Mouse (Mus musculus) hindbrain, embryonic 12.5 days (tissue): Measurements from ENCODE around the gene Zfp512b. TPM values are rescaled to one million over a fixed set of nuclear protein-coding genes. Genes with fewer than 3 reads are reported as not detected.
A peak's percentile ranks its signal among the peaks of the same experiment; 100 is the strongest.

Experiments used
- ATAC-seq: fragments of 200-750 bp; cut with Nextera tagmentation; 2 replicates; pipeline ENCODE4 v1.8.0; 2017; ENCODE audit warnings: moderate TSS enrichment; ENCODE audit not compliant: low FRiP score
- H3K27ac ChIP-seq: fragments of 300-500 bp; sonication (generic); 2 replicates; pipeline ENCODE4 v1.5.1; 2016; ENCODE audit warnings: mild to moderate bottlenecking
- H3K27me3 ChIP-seq: fragments of 300-500 bp; sonication (generic); 2 replicates; pipeline ENCODE4 v1.6.1; 2016; ENCODE audit warnings: mild to moderate bottlenecking
- H3K36me3 ChIP-seq: fragments of 300-500 bp; sonication (generic); 2 replicates; pipeline ENCODE4 v1.6.1; 2016; ENCODE audit warnings: mild to moderate bottlenecking
- H3K4me1 ChIP-seq: fragments of 300-500 bp; sonication (generic); 2 replicates; pipeline ENCODE4 v1.6.1; 2016
- H3K4me2 ChIP-seq: fragments of 300-500 bp; sonication (generic); replicated peaks from 2 replicates; pipeline ENCODE4 v1.6.1; 2016; ENCODE audit warnings: mild to moderate bottlenecking
- H3K4me3 ChIP-seq: fragments of 300-500 bp; sonication (generic); 2 replicates; pipeline ENCODE4 v1.5.1; 2016; ENCODE audit warnings: mild to moderate bottlenecking
- H3K9ac ChIP-seq: fragments of 300-500 bp; sonication (generic); 2 replicates; pipeline ENCODE4 v1.6.1; 2016; ENCODE audit warnings: mild to moderate bottlenecking, moderate library complexity
- H3K9me3 ChIP-seq: fragments of 300-500 bp; sonication (generic); replicated peaks from 2 replicates; pipeline ENCODE4 v1.6.1; 2016; ENCODE audit warnings: mild to moderate bottlenecking
- WGBS: fragments of 180-500 bp; shearing (Covaris S2); methylation state at CpG from one replicate; pipeline ENCODE4 v1.1.7; 2016; 5-methylcytosine and 5-hydroxymethylcytosine counted together
- polyA plus RNA-seq: library from polyadenylated mRNA; unstranded; fragments of >200 nt; fragmentation: Nextera tagmentation; extraction: Ambion mirVana; gene quantifications from 2 replicates; pipeline ENCODE4 v1.2.1, GENCODE M21; 2016

The Zfp512b gene
- 91.0 and 97.7 TPM in 2 replicates for polyA plus RNA-seq

- peak within 1 kb of the TSS; percentile 88 for H3K27ac ChIP-seq
- H3K9me3 ChIP-seq = no peaks in the 10 kb centered on the region
- H3K4me3 ChIP-seq = peak within 1 kb of the TSS; percentile 97
- WGBS = under 1% methylated on average over 77 of the region's 97 CpGs
- peak; percentile 78 for ATAC-seq
- peak within 1 kb of the TSS; percentile 98 for H3K9ac ChIP-seq
- peaks cover 45% of the 10 kb centered on the region for H3K36me3 ChIP-seq
- peak within 1 kb of the TSS; percentile 87 for H3K4me2 ChIP-seq
- peaks cover 28% of the 10 kb centered on the region for H3K4me1 ChIP-seq
- no peaks in the 10 kb centered on the region for H3K27me3 ChIP-seq
These were observed at the start of gene Zfp512b for GRCm38 (mm10) chr2:181592231-181593041. Zfp512b (minus strand) TSS chr2:181592803.

GRCm38 (mm10) chr2:181635865-181636264 is 43.3 kb upstream of the Zfp512b start:
- H3K9ac ChIP-seq = no peak overlapping the region
- peaks cover 82% of the 10 kb centered on the region for H3K36me3 ChIP-seq
- no peaks in the 10 kb centered on the region for H3K27me3 ChIP-seq
- ATAC-seq = no peak
- no peaks in the 10 kb centered on the region for H3K4me1 ChIP-seq
- WGBS = 91% methylated on average over 3 of the region's 3 CpGs
- H3K27ac ChIP-seq = no peak overlapping the region
- H3K9me3 ChIP-seq = no peaks in the 10 kb centered on the region
- H3K4me3 ChIP-seq = no peak overlapping the region
- no peak overlapping the region for H3K4me2 ChIP-seq

GRCm38 (mm10) chr2:181632624-181633023 is 40.0 kb upstream of the Zfp512b start:
- Histone ChIP-seq H3K4me1 (no peaks in the 10 kb centered on the region), H3K36me3 (peaks cover 72% of the 10 kb centered on the region), H3K27me3 (no peaks in the 10 kb centered on the region), H3K27ac (no peak overlapping the region), H3K9me3 (no peaks in the 10 kb centered on the region), H3K4me2 (no peak overlapping the region), H3K4me3 (no peak overlapping the region), H3K9ac (no peak overlapping the region)
- no peak for ATAC-seq
- 96% methylated on average over 6 of the region's 6 CpGs for WGBS

- no peak overlapping the region for H3K27ac ChIP-seq
- no peak for ATAC-seq
- peaks cover 51% of the 10 kb centered on the region for H3K36me3 ChIP-seq
- no peak overlapping the region for H3K9ac ChIP-seq
- no peak overlapping the region for H3K4me2 ChIP-seq
- H3K4me1 ChIP-seq = no peaks in the 10 kb centered on the region
- H3K27me3 ChIP-seq = no peaks in the 10 kb centered on the region
- no peak overlapping the region for H3K4me3 ChIP-seq
- H3K9me3 ChIP-seq = no peaks in the 10 kb centered on the region
These were observed 35.9 kb upstream of the Zfp512b start for GRCm38 (mm10) chr2:181628471-181628870.

GRCm38 (mm10) chr2:181623401-181623800 is 30.8 kb upstream of the Zfp512b start:
- no peak for ATAC-seq
- no peaks in the 10 kb centered on the region for H3K27me3 ChIP-seq
- no peaks in the 10 kb centered on the region for H3K9me3 ChIP-seq
- no peak overlapping the region for H3K4me2 ChIP-seq
- H3K27ac ChIP-seq = no peak overlapping the region
- no peaks in the 10 kb centered on the region for H3K4me1 ChIP-seq
- H3K9ac ChIP-seq = no peak overlapping the region
- H3K4me3 ChIP-seq = no peak overlapping the region
- peaks cover 54% of the 10 kb centered on the region for H3K36me3 ChIP-seq

GRCm38 (mm10) chr2:181618761-181619495 is 26.3 kb upstream of the Zfp512b start:
- no peaks in the 10 kb centered on the region for H3K27me3 ChIP-seq
- ATAC-seq = no peak
- WGBS = 88% methylated on average over 5 of the region's 5 CpGs
- H3K9ac ChIP-seq = no peak overlapping the region
- no peak overlapping the region for H3K4me2 ChIP-seq
- no peaks in the 10 kb centered on the region for H3K9me3 ChIP-seq
- no peaks in the 10 kb centered on the region for H3K4me1 ChIP-seq
- H3K4me3 ChIP-seq = no peak overlapping the region
- H3K36me3 ChIP-seq = peaks cover 45% of the 10 kb centered on the region
- H3K27ac ChIP-seq = no peak overlapping the region

GRCm38 (mm10) chr2:181602367-181602766 is 9.8 kb upstream of the Zfp512b start:
- H3K4me3 ChIP-seq = peak overlapping the region; percentile 88; the same call in 1 of the 2 replicates
- H3K9ac ChIP-seq = no peak overlapping the region
- ATAC-seq = no peak
- H3K27me3 ChIP-seq = no peaks in the 10 kb centered on the region
- no peaks in the 10 kb centered on the region for H3K9me3 ChIP-seq
- peaks cover 30% of the 10 kb centered on the region for H3K4me1 ChIP-seq
- H3K36me3 ChIP-seq = 0 out of 2 replicates have a peak, but pooled peaks cover 3% of the 10 kb centered on the region
- H3K4me2 ChIP-seq = peak overlapping the region; percentile 87; the same call in 1 of the 2 replicates
- 77% methylated on average over 4 of the region's 4 CpGs for WGBS
- no peak overlapping the region for H3K27ac ChIP-seq

- H3K4me2 ChIP-seq = peak overlapping the region; percentile 87
- H3K4me1 ChIP-seq = peaks cover 34% of the 10 kb centered on the region
- peak overlapping the region; percentile 93 for H3K9ac ChIP-seq
- no peaks in the 10 kb centered on the region for H3K27me3 ChIP-seq
- 30% methylated on average over 10 of the region's 10 CpGs for WGBS
- 0 out of 2 replicates have a peak, but pooled peaks cover 3% of the 10 kb centered on the region for H3K36me3 ChIP-seq
- peak overlapping the region; percentile 88 for H3K4me3 ChIP-seq
- no peaks in the 10 kb centered on the region for H3K9me3 ChIP-seq
- no peak for ATAC-seq
- peak overlapping the region; percentile 82 for H3K27ac ChIP-seq
These were observed 9.1 kb upstream of the Zfp512b start for GRCm38 (mm10) chr2:181601751-181602145.

- Histone ChIP-seq H3K4me3 (peak overlapping the region; percentile 88), H3K27ac (peak overlapping the region; percentile 82), H3K9me3 (no peaks in the 10 kb centered on the region), H3K4me2 (peak overlapping the region; percentile 87), H3K4me1 (peaks cover 34% of the 10 kb centered on the region), H3K9ac (peak overlapping the region; percentile 93), H3K27me3 (no peaks in the 10 kb centered on the region), H3K36me3 (peaks cover 7% of the 10 kb centered on the region)
- ATAC-seq = peak; percentile 93
- WGBS = 1% methylated on average over 57 of the region's 57 CpGs
These were observed 8.5 kb upstream of the Zfp512b start for GRCm38 (mm10) chr2:181600828-181601750.

GRCm38 (mm10) chr2:181600226-181600758 is 7.7 kb upstream of the Zfp512b start:
- Histone ChIP-seq H3K27ac (peak overlapping the region; percentile 82; the same call in 1 of the 2 replicates), H3K4me3 (peak overlapping the region; percentile 88), H3K4me2 (peak overlapping the region; percentile 87), H3K9me3 (no peaks in the 10 kb centered on the region), H3K36me3 (peaks cover 10% of the 10 kb centered on the region), H3K4me1 (peaks cover 34% of the 10 kb centered on the region), H3K27me3 (no peaks in the 10 kb centered on the region), H3K9ac (0 out of 2 replicates have a peak overlapping the region, but pooled peaks have one; percentile 93)
- ATAC-seq = no peak
- WGBS = 66% methylated on average over 6 of the region's 6 CpGs

GRCm38 (mm10) chr2:181598454-181599351 is 6.1 kb upstream of the Zfp512b start, which contains the start of gene Samd10:
Samd10 (minus strand) TSS chr2:181599212.
- Histone ChIP-seq H3K36me3 (peaks cover 10% of the 10 kb centered on the region), H3K27ac (peak within 1 kb of the TSS; percentile 94), H3K27me3 (no peaks in the 10 kb centered on the region), H3K4me2 (peak within 1 kb of the TSS; percentile 63), H3K4me1 (peaks cover 34% of the 10 kb centered on the region), H3K4me3 (peak within 1 kb of the TSS; percentile 66), H3K9me3 (no peaks in the 10 kb centered on the region), H3K9ac (peak within 1 kb of the TSS; percentile 87)
- WGBS = 2% methylated on average over 64 of the region's 71 CpGs
- peak; percentile 32 for ATAC-seq
